Mouse (Mus musculus) gastrocnemius, postnatal 14 days (tissue): ENCODE measurements around the gene Sars2. TPM values are rescaled to one million over a fixed set of nuclear protein-coding genes. Genes with fewer than 3 reads are reported as not detected.

ENCODE experiments used
- DNase-seq: peaks from one replicate; pipeline ENCODE4 v3.0.0; 2021; ENCODE audit warnings: mixed read lengths
- intact Hi-C: fragments of 180-260 bp; cut with DNase I; formaldehyde crosslinking; loops from one replicate; pipeline ENCODE4 v1.15.1; 2025; ENCODE audit warnings: low total_unique reads
- total RNA-seq, 2 experiments: library from RNA; stranded (reverse); gene quantifications; 2 replicates each; pipeline ENCODE4 v1.2.3; 2021

The Sars2 gene
- total RNA-seq, 2 experiments from 2014 or later = 19.0 TPM

DNA sequence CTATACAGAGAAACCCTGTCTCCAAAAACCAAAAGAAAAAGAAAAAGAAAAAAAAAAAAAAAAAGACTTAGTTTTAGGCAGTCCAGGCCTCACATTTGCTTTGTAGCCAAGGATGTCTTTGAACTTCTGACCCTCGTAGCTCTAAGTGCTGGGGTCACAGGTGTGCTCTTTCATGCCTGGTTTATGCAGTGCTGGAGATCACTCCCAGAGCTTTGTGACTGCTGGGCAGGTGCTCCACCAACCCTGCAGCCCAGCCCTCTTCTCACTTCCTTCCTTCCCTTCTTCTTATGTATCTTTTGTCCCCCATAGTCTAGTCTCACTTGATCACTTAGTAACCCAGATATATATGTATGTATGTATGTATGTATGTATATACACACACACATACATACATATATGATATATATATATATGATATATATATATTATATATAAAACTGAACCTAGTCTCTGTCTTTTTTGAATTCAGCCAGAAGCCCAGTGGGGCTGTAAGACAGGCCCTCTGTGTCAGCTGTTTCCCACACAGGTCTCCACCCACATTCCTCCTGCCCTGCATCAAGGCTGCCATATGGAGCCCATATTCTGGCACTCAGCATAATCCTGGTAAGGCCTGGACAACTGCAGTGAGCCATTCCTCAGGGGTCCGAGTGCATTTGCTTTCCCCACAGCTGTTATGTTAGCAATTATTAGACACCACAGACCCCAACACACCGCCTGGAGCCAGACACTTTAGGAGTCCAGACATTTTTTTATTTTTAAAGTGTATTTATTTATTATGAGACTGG lies 20.8 kb upstream of the Sars2 start:
- no peak for DNase-seq
- intact Hi-C loops = loop anchor here (10.0 kb wide), 1 partner anchor 156 kb away; no protein-coding TSS in a partner anchor

DNA sequence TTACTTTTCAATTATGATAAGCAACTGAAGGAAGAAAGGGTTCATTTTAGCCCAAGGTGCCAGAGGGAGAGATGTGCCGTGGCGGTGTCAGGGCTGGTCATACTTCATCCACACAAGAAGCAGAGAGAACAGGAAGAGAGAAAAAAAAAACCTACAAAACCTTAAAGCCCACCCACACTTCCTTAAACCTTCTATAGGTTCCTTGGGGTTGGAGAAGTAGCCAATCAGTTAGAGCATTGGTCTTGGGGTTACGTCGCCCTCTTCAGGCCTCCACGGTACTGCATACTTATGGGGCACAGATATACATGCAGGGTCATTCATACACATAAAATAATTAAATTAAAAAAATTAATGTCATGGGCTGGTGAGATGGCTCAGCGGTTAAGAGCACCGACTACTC lies 19.7 kb upstream of the Sars2 start:
- no peak for DNase-seq
- intact Hi-C loops = loop anchor here (10.0 kb wide), 1 partner anchor 157 kb away; no protein-coding TSS in a partner anchor

DNA sequence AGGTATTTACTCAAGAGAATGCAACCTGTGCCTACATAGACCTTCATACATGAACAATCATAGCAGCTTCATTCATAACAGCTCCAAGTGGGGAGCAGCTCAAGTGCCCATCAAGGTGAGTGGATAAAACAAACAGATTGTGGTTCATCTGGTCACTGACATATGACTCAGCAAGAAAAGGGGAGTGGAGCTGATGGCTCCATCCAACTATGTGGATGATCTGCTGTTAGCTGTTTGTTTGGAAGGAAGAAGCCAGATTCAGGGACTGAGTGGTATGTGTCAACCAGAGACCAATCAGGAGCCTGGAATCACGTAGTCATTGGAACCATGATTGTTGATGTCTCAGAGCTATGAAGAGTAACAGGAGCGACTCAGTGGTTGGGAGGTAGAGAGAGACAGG lies 17.2 kb upstream of the Sars2 start:
- intact Hi-C loops = loop anchor here (10.0 kb wide), 1 partner anchor 160 kb away; no protein-coding TSS in a partner anchor
- no peak for DNase-seq

DNA sequence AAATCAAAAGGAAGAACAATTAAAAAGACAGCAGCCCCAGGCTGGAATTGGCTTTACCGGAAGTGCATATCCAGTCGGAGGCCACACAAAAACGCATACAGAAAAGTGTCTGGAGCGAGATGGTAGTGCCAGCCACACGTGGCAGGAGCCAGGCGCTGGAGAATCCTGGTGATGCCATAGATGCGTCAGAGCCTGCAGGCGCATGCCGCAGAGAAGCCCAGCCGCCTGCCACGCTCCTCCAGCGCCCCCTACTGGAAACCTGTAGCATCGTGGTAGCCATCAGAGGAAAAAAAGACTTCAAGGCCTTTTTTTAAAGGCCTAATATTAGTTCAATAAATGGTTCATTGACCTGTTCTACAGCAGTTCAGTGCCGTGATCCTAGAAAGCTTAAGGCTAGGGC lies 15.2 kb upstream of the Sars2 start:
- intact Hi-C loops = loop anchor here (10.0 kb wide), 1 partner anchor 162 kb away; no protein-coding TSS in a partner anchor
- DNase-seq = peak; percentile 77

DNA sequence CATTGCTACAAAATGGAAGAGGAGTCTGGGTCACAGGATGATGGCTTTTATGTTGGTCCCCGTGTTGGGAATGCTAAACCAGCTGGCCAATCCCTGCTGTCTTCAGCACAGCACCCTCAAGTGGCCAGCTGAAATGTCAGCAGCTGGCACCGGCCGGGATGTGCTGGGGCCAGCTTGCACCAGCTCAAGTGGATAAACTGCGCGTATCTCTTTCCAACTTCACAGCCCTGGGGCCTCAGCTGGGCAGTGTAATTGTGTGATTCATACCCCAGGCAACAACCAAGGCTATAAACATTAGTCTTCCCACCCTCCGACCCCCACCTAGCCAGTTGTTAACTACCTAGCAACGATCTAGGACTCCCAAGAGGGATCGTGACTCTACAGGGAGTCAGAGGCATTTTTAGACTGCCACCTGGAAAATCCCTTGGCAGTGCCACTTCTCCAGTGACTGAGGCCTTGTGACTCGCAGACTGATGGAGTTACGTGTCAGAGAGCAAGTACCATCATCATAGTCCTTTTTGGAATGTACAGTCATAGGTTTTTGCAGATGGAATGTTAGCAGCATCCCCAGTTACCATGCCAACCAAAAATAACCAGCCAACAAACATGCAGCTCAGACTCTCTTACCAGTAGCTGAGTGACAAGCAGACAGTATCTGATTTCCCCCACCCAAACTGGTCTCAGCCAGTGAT lies 14.0 kb upstream of the Sars2 start:
- DNase-seq = peak; percentile 41
- intact Hi-C loops = loop anchor here (10.0 kb wide), 1 partner anchor 163 kb away; no protein-coding TSS in a partner anchor

DNA sequence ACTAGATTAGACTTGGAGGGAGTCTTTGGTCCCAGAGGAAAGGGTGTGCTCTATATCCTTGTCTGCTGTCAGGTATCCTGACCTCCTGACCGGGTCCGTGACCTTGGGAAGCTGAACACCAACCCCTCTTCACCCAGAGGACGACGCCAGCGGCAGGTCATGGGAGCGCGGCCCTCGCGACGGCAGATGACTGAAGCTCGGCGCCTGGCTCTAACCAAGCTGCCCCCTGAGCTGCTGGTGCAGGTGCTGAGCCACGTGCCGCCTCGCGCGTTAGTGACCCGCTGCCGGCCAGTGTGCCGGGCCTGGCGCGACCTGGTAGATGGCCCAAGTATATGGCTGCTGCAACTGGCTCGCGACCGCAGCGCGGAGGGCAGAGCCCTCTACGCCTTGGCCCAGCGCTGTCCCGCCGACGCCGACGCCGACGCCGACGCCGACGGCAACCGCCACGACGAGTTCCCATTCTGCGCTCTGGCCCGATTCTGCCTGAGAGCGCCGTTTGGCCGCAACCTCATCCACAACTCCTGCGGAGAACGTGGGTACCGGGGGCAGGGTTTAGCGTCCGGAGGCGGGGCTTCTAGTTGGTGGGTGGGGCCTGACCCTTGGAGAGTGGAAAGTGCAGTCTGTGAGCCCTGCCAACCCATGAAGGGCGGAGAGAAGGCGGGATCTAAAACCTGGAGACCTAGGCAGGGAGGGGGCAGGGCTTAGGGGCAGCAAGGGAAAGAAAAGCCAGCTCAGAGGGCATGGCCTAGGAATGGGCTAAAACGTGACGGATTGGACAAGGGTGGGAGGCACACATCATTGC lies 9.2 kb upstream of the Sars2 start:
- intact Hi-C loops = no loop called here
- peak; percentile 44 for DNase-seq

DNA sequence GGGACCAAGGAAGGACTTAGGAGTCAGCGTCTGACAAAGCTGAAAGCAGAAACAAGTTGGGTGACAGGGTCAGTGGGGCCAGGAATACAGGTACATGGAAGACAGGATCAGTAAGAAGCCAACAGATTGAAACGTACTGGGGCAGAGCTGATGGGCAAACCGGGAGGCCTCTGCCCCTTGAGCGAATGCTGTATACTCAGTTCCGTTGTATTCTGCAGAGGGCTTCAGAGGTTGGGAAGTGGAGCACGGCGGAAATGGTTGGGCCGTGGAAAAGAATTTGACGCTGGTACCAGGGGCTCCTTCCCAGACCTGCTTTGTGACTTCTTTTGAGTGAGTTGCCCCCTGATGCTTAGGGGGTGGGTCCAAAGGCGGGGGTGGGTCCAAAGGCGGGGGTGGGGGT lies 8.6 kb upstream of the Sars2 start:
- no peak for DNase-seq
- intact Hi-C loops = no loop called here

DNA sequence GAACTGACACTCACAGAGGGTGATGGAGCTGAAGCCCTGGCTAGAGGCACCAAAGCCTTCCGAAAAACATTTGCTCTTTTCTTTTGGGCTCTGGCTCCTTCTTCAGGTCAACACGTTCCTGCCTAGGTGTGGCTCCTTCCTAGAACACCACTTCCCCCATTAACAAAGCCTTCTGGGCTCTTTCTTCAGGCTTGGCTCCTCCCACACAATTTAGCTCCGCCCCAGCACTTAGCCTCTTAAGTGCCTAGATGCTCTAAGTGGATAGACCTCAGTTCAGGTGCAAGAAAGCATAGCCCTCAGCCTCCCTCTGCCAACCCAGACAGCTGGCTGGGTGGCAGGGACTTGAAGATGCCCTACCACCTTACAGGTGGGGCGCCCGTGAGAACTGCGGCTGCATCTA lies 6.1 kb upstream of the Sars2 start:
- no peak for DNase-seq
- intact Hi-C loops = no loop called here

DNA sequence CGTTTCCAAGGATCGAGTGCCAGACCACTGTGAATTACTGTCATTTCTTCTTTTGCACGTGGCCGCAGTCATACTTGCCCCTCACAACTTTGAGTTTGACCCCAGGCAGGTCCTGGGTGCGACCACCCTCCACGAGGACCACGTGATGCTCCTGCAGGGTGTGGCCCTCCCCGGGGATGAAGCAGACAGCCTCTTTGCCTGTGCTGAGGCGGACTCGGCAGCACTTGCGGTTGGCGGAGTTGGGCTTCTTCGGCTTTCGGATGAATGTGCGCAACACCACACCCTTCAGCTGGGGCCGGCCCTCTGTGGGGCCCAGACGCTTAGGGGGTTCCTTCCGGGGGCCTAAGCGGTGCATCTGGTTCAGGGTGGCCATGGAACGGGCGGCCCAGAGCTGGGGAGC lies 2.0 kb upstream of the Sars2 start:
- DNase-seq = no peak
- intact Hi-C loops = no loop called here

DNA sequence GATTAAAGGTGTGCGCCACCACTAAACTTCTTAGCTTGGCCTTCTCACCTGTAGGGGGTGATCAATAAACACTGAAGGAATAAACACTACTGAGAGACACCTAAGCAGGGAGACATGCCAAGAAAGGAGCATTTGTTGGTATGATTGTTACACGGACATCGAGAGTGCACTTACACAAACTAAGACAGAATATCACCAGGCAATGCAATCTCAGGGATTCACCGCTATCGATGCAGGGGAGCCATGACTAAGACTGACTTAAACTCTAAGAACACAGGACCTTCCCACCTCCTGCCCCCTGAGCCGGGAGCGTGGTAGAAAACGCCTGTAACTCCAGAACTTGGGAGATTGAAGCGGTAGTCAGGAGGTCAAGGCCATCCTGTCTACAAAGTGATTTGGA lies 843 bp upstream of the Sars2 start:
- intact Hi-C loops = no loop called here
- DNase-seq = no peak

DNA sequence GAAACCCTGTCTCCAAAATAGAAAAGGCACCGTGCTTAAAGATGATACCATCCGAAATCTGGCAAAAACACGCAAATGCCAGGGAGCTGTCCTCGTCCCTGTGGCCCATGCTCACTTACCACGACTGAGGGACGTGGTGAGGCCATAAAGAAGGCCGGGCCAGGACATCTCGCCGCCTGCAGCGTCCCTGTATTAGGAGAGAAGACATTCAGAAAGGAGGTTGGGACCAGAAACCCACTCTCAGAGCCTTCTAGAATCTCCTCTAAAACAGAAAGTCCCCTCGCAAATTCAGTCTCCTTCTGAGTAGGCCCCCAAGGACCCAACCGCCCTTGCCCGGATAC lies 454 bp upstream of the Sars2 start:
- intact Hi-C loops = no loop called here
- DNase-seq = no peak

DNA sequence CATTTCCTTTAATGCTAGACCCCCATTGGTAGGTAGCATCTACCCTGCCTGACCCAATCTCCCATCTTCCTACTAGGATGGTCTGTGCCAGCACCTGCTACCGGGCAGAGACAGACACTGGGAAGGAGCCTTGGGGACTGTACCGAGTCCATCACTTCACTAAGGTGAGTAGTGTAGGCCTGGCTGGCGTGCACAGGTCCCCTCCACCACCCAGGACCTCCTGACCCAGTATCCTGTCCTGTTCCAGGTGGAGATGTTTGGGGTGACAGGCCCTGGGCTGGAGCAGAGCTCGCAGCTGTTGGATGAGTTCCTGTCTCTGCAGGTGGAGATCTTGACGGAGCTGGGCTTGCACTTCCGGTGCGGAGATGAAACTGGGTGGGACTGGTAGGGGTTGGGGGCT lies 8.1 kb downstream of the Sars2 start:
- intact Hi-C loops = no loop called here
- no peak for DNase-seq

DNA sequence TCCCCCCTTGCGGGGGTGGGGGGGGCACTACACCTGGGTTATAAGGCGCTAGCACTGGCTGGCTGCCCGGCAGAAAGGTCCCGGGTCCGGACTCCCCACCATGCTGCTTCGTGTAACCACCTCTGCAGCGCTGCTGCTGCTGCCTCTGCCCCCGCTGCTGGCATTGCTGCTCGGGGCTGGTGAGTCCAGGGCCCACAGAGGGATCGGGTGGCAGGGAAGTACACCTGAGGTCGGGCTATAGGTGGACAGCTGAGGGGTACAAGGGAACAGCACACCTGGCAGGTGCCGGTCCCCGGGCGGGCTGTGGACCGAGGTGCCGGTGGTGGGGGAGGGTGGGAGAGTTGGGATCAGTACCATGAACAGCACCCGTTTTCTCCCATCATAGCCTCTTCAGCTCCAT lies 14.3 kb downstream of the Sars2 start, which contains the start of gene Ccer2:
Gene Ccer2 (plus strand): TSS at position 96 of the 400 bp plus-strand sequence.
- intact Hi-C loops = no loop called here
- DNase-seq = no peak

DNA sequence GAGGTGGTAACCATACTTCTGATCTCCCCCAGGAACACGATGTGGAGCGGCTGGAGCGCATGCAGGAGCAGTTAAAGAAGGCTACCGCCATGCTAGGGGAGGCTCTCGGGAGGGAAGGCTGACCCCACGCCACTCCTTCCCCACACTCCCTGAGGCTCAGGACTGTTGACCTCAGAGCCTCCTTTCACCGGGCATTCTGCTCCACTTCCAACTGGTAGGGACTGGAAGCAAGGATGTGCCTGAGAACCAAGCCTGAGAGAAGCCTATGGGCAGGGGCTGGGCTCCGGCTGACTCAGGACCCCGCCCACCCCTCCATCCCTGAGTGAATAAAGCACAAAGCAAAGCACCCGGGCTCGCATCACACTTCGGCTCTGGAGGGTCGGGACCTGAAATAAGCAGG lies 16.8 kb downstream of the Sars2 start:
- intact Hi-C loops = no loop called here
- DNase-seq = no peak

DNA sequence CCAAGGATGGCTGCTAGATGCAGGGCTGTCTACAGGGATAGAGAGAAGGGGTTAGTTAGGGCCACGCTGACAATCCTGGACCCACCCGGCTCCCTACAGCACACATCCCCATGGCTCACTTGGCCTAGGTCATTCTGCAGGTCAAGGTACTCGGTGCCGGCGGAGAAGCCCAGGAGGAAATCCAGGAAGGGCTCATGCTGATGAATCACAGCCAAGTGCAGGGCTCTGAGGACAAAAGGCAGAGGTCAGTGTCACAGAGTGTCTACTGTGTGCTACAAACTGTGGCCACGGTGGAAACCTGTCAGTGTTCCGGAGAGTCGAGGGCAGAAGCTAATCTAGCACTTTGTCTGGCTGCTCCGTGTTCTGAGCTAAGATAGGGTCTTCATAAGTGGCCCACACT lies 20.1 kb downstream of the Sars2 start:
- no peak for DNase-seq

DNA sequence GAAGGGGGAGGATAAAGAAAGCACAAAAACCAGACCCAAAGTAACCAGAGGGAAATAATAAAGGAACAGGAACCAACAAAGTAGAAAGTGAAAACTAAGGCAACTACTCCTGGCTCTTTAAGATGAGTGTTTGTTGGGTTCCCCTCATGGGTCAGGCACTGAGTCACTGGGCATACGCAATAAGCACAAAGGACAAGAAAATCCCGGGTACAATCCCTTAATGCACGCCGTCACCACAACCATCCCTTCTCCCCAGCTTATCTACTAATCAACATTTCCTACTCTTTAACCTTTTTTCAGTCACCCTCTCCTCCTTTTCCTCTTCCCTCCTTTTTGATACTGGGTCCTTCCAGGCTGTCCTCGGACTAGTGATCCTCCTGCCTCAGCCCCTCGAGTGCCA lies 23.4 kb downstream of the Sars2 start:
- intact Hi-C loops = no loop called here
- DNase-seq = no peak

More for the DNA sequence above, 20.1 kb downstream of the Sars2 start:
- intact Hi-C loops = no loop called here

DNA sequence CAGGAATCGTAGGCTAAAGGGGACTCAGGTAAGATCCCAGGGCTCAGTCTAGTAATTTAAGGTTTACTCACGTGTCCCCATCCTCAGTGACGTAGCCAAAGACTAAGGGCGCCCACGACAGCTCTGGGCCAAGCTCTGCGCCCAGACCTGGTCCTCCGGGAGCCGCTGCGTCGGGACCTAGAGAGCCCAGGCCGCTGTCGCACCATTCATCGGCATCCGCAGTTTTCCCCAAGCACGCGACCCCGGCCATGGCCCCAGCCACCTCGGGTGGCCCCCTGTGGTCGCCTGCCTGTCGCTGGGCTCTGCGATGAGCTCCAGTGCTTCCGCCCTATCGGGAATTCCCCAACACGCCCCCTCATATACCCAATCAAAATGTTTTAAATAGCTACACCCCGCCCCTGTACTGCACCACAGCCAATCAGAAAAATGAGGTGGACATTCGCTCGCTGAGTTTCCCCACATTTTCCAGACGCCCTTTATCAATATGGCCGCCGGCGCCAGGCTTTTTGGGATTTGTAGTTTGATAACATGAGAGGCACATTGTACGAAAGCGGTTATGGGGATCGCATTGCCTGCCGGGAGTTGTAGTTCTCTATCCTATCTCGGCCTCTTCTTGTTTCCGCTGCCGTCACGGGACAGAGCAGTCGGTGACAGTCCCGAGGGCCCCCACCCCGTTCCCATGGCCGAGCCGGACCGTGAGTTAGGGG lies 24.5 kb downstream of the Sars2 start, which contains the start of gene Sirt2:
Gene Sirt2 (plus strand): TSS at position 563 of the 707 bp plus-strand sequence.
- intact Hi-C loops = no loop called here
- DNase-seq = peak; percentile 96

DNA sequence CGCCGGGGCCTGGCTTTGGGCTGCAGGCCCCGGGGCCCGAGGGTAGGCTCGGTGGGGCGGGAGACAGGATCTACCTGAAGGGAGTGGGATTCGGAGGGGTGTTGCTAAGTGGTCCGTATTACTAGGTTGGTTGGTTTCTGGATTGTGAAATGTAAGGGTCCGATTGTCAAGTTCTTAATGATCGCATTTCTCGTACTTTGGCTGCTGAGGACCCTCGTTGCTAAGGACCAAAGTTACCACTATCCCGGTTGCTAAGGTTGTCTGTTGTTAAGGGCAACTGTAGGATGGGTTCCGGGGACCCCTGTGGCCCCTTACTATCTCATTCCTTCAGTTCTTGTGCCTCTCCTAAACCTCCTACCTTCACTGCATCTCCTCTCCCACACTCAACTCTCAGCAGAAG lies 25.1 kb downstream of the Sars2 start:
- DNase-seq = no peak
- intact Hi-C loops = no loop called here

DNA sequence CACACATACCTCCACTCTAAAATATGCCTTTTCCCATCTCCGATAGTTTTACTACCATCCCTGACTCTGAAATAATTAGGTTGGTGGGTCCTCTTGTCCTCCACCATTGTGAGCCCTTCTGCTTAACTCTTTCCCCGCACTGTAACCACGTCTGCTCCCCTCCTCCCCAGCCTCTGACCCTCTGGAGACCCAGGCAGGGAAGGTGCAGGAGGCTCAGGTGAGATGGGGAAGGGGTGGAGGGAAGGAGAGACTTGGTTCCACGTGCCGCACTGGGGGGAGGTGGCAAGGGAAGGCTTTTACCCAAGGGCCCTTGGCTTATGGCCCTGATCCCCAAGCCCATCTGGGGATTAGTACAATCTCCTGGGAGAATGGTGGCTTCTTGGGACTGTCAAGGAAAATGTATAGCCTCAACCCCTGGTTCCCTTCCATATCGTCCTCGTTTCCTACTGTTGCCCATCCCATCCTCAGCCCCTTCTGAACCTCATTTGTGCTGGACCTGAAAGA lies 25.7 kb downstream of the Sars2 start, which contains the start of gene Nfkbib:
Gene Nfkbib (minus strand): TSS at position 51 of the 504 bp plus-strand sequence.
- intact Hi-C loops = no loop called here
- no peak for DNase-seq
